8 mouse cellular contexts compared by ENCODE assay signal in genomic region chr1:171103179-171103840, GRCm38 (mm10). TPM values are rescaled to one million over a fixed set of nuclear protein-coding genes. Genes with fewer than 3 reads are reported as not detected.
DNase-seq lines count a peak whose midpoint lies in the region; ATAC-seq and TF ChIP-seq lines count a peak whose summit lies in the region.

No protein-coding gene starts in this region.

- H3K4me1 ChIP-seq in heart, postnatal 0 days (ENCODE audit: control insufficient read depth, insufficient read depth): no peaks in the 10 kb centered on the region

- H3K27me3 ChIP-seq in heart, postnatal 0 days (ENCODE audit: control insufficient read depth, insufficient read depth, low read length): no peaks in the 10 kb centered on the region

- TF ChIP-seq EP300 in heart, postnatal 0 days (IDR thresholded peaks at IDR 0.05; ENCODE audit: low read depth): no peak

- 14% methylated on average over 10 of the region's 10 CpGs for WGBS in heart, postnatal 0 days

- TF ChIP-seq CTCF in heart, postnatal 0 days (IDR thresholded peaks at IDR 0.05; ENCODE audit: low read depth): no peak

- no peaks in the 10 kb centered on the region for H3K36me3 ChIP-seq in heart, postnatal 0 days (replicated peaks; ENCODE audit: control insufficient read depth, insufficient read depth, low read length)

- ATAC-seq in frontal cortex, adult (ENCODE audit: low TSS enrichment): peak; percentile 8; the same call in 1 of the 2 replicates
- no peak for ATAC-seq in heart, postnatal 0 days (ENCODE audit: insufficient read depth, low read depth)
- peak; percentile 29 for ATAC-seq in megakaryocyte, adult 5-6 weeks (ENCODE audit: poor library complexity, severe bottlenecking)

- H3K9me3 ChIP-seq in heart, postnatal 0 days (replicated peaks; ENCODE audit: control insufficient read depth, low read length): no peaks in the 10 kb centered on the region

- H3K27ac ChIP-seq in heart, postnatal 0 days (ENCODE audit: low read depth): no peak overlapping the region; the same call in 1 of the 2 replicates

- no peak overlapping the region for H3K9ac ChIP-seq in heart, postnatal 0 days (replicated peaks; ENCODE audit: low read depth, low read length)

- H3K4me3 ChIP-seq in heart, postnatal 0 days (ENCODE audit: low read depth, low read length): peak overlapping the region; percentile 72

- DNase-seq in frontal cortex, postnatal 25 days (ENCODE audit: low spot score in 2 of 2): no peak
- peak; percentile 44 for DNase-seq in right cerebral cortex, postnatal 14 days
- DNase-seq in right cerebral cortex, postnatal 36 days (ENCODE audit: low spot score in 2 of 2): no peak
- no peak for DNase-seq in heart, postnatal 0 days (ENCODE audit: low spot score)
- DNase-seq in retina, embryonic 14.5 days (ENCODE audit: low spot score): no peak
- DNase-seq in frontal cortex, postnatal 10 days (ENCODE audit: low spot score in 2 of 2): no peak

- peak overlapping the region; percentile 79 for H3K4me2 ChIP-seq in heart, postnatal 0 days (ENCODE audit: low read depth, low read length)

RNA-seq across cellular contexts. Expression of gene Cfap126, which starts 10.4 kb away (rescaled TPM):
- 3.7 TPM in 1 of 2 replicates, not detected in the other for total RNA-seq in heart, postnatal 0 days (2014; rRNA removed; ENCODE audit: low replicate concordance)
- polyA plus RNA-seq in heart, postnatal 0 days (2015; fragmentation: Nextera tagmentation; extraction: Ambion mirVana): 2.2 and 3.5 TPM in 2 replicates
- 0.91 and 1.0 TPM in 2 replicates for total RNA-seq in megakaryocyte, adult 5-6 weeks (2015)
- total RNA-seq in megakaryocyte, adult 5-6 weeks (2017): 0.59 TPM in 1 of 2 replicates, not detected in the other

RNA-seq across cellular contexts. Expression of gene Fcgr3, which starts 38.6 kb away (rescaled TPM):
- total RNA-seq in heart, postnatal 0 days (2014; rRNA removed; ENCODE audit: low replicate concordance): 11.8 and 13.7 TPM in 2 replicates
- polyA plus RNA-seq in heart, postnatal 0 days (2015; fragmentation: Nextera tagmentation; extraction: Ambion mirVana): 8.2 and 10.8 TPM in 2 replicates
- 499 and 513 TPM in 2 replicates for total RNA-seq in megakaryocyte, adult 5-6 weeks (2015)
- 540 and 572 TPM in 2 replicates for total RNA-seq in megakaryocyte, adult 5-6 weeks (2017)

RNA-seq across cellular contexts. Expression of gene Sdhc, which starts 47.1 kb away (rescaled TPM):
- 875 and 891 TPM in 2 replicates for total RNA-seq in heart, postnatal 0 days (2014; rRNA removed; ENCODE audit: low replicate concordance)
- polyA plus RNA-seq in heart, postnatal 0 days (2015; fragmentation: Nextera tagmentation; extraction: Ambion mirVana): 754 and 772 TPM in 2 replicates
- 102 and 130 TPM in 2 replicates for total RNA-seq in megakaryocyte, adult 5-6 weeks (2015)
- 34.5 and 43.0 TPM in 2 replicates for total RNA-seq in megakaryocyte, adult 5-6 weeks (2017)

RNA-seq across cellular contexts. Expression of gene Mpz, which starts 47.2 kb away (rescaled TPM):
- 1.6 and 2.0 TPM in 2 replicates for total RNA-seq in heart, postnatal 0 days (2014; rRNA removed; ENCODE audit: low replicate concordance)
- 0.05 and 0.49 TPM in 2 replicates for polyA plus RNA-seq in heart, postnatal 0 days (2015; fragmentation: Nextera tagmentation; extraction: Ambion mirVana)
- total RNA-seq in megakaryocyte, adult 5-6 weeks (2015): not detected in 2 replicates
- total RNA-seq in megakaryocyte, adult 5-6 weeks (2017): not detected in 2 replicates

Comparison
In these comparisons a context has a peak if more than half of its experiments do, and no peak if none do; other contexts are left out.
1. RNA of gene Fcgr3, which starts 38.6 kb away (total RNA-seq): 499 to 572 TPM in megakaryocyte, adult 5-6 weeks; 11.8 to 13.7 TPM in heart, postnatal 0 days; every median in the first group is over 10 times any median in the second.